Mouse (Mus musculus) adrenal gland, adult 18-20 months (tissue): ENCODE measurements around the gene Slc15a4. TPM values are rescaled to one million over a fixed set of nuclear protein-coding genes. Genes with fewer than 3 reads are reported as not detected.

ENCODE experiments used
- DNase-seq, 2 experiments: peaks; one replicate each; pipeline ENCODE4 v3.0.0; 2021 to 2022; ENCODE audit warnings: low spot score in 2 of 2
- long read RNA-seq, 2 experiments: library from polyadenylated mRNA; stranded (forward); transcript quantifications; one replicate each; pipeline ENCODE4 v2.0.0; 2021
- total RNA-seq, 2 experiments: library from RNA; stranded (reverse); gene quantifications; 1 replicate in 1 of 2; 2 replicates in 1 of 2; pipeline ENCODE4 v1.2.3; 2021

Gene Slc15a4
- 10 to 100 TPM; 28.8 to 30.9 TPM for total RNA-seq
- long read RNA-seq, experiment 1, transcript Slc15a4-201 (8 exons, 2,732 nt) = major isoform, 27 of 32 reads
- long read RNA-seq, experiment 1, partial matches to known transcripts = 1 of 32 reads
- long read RNA-seq, experiment 1, other reads (novel, unspliced or antisense) = 2 of 32 reads
- long read RNA-seq, experiment 2, transcript Slc15a4-201 (8 exons, 2,732 nt) = major isoform, 68 of 98 reads
- long read RNA-seq, experiment 2, transcript Slc15a4-205 (8 exons, 2,673 nt) = minor isoform, 8 of 98 reads
- long read RNA-seq, experiment 2, partial matches to known transcripts = 11 of 98 reads
- long read RNA-seq, experiment 2, other reads (novel, unspliced or antisense) = 10 of 98 reads

DNA sequence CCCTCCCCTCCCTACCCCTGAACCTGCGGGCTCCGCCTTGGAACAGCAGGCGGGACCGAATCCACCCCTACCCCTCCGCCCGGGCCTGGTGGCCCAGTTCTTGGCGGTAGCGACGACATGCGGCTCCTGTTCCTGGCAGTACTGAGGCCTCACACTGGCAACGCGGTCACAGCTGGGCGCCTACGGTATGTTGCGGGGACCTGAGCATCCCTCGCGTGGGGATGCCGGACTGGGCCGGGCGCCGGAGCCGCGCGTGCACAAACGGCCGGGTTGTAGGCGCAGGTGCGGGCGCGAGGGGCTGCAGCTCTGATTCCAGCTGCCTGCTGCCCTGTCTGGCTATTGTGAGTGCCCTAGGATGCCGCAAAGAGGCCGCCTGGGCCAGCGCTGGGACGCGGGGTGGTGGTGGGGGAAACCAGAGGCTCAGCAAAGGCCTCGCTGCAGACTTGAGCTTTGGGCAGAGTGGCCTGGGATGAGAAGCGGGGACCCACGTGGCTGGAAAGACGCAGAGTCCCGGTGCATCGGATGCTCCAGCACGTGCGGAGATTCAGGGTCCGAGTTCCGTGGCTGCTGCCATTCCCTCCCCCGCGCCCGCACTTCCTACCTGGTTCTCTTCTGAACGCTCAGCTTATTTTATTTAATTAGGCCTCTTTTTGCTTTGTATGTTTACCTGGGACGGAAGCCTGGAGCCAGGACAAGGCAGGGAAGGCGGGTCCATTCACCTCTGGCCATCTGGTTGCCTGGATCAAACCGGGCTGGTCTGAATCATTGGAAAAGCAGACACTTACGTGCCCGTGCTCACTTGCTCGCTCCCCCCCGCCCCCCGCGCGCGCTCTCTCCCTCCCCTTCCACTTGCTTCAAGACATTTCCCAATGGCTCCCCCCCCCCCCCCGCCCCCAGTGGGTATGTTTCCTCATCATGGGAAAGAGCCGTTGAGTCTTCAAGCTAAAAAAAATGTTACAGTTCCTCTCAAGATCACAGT lies at the start of gene Slc15a4, which contains the start of gene Glt1d1:
TSS of gene Slc15a4 (minus strand) at position 731 of the 979 bp plus-strand sequence.
TSS of gene Glt1d1 (plus strand) at position 96 of the 979 bp plus-strand sequence.
- no peak for DNase-seq

DNA sequence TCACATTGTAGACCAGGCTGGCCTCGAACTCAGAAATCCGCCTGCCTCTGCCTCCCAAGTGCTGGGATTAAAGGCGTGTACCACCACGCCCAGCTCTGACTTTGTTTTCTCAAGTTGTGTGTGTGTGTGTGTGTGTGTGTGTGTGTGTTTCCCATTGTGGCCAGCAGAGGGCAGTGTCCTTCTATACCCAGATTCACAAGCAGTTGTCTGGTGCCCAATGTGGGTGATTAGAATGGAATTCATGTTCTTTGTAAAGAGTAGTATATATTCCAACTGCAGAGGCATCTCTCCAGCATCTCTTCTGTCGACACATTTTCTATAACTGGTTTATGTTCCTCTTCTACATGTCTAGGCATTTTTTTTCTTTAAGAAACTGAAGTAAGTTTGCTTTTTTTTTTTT lies 45.8 kb upstream of the Slc15a4 start:
- DNase-seq = no peak

DNA sequence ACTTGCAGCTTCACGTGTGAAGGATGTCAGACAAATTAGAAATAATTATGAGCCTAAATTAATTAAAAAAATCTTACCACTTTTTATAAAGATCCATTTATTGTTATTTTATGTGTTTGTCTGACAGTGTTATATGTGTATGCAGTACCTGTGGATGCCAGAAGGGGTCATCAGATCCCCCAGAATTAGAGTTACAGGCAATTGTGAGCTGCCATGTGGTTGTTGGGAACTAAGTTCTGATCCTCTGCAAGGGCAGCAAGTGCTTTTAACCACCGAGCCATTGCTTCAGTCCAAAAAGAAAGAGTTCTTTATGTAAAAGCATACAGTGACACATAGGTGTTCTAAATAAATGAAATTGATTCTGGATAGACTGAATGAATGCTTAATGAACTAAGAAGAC lies 44.9 kb upstream of the Slc15a4 start:
- DNase-seq = no peak

DNA sequence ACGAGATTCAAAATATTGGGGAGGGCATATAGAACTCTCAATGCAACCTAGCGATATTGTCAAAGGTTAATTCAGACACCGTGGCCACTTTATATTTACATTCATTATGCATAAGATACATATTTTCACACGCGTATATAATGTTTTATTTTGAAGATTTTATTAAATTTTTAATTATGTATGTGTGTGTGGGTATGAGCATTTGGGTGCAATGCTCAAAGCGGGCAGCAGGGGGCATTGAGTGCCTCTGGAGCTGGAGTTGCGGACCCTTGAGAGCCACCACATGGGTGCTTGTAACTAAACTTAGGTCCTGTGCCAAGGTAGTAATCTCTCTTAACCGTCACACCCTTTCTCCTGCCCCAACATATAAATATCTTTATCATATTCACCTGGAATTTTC lies 41.2 kb upstream of the Slc15a4 start:
- no peak for DNase-seq

DNA sequence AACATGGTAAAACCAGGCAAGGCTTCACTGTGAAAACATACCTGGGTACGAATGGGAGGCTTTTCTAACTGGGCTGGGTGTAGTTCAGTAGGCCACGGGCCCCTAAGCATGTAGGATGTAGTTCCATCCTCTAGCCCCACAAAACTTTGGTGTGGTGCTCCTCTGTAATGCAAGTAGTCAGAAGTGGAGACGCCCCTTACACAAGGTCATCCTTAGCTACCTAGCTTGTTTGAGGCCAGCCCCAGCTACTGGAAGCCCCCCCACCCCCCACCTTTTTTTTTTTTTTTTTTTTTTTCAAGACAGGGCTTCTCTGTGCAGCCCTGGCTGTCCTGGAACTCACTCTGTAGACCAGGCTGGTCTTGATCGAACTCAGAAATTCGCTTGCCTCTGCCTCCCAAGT lies 28.3 kb upstream of the Slc15a4 start:
- DNase-seq = no peak

DNA sequence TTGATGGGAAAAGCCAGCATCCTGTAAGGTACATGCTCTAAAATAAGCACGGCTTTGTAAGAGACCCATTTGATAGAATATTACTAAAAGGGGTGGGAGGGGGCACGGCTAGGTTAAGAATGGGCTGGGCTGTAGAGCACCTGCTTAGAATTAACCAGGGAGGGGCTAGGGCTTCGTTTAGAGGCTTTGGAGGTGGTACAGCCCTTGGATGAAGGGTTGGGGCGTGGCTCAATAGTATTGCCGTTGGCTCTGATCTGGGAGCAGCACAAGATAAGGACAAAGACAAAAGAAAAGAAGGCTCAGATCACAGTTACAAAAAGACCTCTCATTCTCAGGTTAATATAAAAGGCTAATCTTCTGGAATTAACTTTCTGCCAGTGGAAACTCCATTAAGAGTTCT lies 27.6 kb upstream of the Slc15a4 start:
- DNase-seq = no peak

DNA sequence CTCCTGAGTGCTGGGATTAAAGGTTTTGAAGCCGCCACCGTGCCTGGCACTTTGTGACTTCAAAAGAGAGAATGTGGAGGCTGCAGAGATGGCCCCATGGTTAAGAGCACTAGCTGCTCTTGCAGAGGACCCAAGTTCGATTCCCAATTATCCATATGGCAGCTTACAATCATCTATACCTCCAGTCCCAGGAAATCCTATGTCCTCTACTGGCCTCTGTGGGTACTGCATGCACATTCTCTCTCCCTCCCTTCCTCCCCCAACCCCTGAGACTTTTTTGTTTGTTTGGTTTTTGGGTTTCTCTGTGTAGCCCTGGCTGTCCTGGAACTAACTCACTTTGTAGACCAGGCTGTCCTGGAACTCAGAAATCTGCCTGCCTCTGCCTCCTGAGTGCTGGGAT lies 26.6 kb upstream of the Slc15a4 start:
- DNase-seq = no peak

DNA sequence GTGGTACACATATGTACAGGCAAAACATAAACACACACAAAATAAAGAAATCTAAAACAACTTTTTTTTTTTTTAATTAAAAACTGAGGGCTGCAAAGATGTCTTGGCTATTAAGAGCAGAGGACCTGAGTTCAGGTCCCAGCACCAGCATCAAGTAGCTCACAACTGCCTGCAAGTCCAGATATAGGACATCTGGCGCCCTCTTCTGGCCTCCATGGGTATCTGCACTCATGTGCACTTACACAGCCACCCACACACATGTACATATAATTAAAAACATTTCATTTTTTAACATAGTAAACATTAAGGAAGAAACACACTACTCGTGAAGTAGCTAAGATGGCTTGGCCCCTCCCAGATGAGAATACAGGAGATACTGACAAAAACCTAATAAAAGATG lies 25.6 kb upstream of the Slc15a4 start:
- DNase-seq = no peak

DNA sequence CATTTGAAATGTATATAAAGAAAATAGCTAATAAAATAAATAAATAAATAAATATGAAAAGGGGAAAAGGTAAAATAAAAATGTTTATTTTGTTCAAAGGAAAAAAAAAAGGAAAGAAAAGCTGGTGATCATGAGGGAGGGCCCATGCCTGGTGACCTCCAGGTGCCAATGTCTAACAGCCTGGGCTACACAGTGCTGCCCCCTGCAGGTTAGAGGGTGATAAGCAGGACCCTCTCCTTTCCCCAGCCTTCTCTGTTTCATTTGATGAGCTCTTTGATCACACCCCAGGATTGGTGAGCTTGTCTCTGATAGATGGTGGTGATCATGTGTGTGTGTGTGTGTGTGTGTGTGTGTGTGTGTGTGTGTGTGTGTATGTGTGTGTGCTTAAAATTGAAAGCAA lies 16.4 kb upstream of the Slc15a4 start:
- DNase-seq = no peak

DNA sequence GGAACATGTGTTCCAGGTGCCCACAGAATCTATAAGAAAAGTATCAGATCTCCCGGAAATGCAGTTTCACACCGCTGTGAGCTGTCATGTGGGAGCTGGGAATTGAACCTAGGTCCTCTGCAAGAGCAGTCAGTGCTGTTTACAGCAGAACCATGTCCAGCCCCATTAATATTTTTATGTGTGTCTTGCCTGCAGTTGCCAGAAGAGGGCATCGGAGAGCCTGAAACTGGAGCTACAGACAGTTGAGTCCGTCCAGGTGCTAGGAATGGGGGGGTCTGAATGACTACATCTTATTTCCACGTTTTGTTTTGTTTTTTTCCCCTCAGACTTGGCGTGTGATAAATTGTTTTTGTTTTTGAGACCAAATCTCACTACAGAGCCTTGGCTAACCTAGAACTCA lies 15.3 kb upstream of the Slc15a4 start:
- DNase-seq = no peak

DNA sequence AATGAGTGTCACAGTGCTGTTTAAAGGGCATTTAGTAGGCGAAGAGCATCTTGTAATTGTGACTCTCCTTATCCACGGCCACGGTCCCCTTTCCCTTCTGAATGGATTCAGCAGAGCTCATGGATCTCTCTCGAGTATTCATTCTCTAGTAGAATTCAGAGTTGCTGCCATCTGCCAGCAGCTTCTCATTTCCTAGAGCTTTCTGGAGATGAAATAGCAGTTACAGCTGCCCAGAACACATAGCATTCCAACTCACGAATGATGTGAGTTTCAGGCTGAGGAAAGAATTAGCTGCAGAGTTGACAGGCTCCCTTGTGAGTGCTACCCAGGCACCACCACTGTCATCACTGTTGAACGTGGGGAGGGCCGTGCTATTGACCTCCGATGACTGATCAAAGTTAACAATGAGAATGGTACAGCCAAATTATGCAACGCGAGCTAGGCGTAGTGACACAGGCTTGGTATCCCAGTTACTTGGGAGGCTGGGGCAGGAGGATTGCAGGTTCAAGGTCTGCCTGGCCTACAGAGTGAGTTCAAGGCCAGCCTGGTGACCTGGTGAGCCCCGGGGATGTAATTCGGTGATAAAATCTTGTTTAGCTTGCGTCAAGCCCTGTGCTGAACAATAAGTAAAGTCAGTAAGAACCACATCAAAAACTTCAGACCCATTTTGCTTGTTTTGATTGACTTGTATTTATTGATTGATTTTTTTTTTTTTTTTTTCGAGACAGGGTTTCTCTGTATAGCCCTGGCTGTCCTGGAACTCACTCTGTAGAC lies 8.7 kb upstream of the Slc15a4 start:
- no peak for DNase-seq

DNA sequence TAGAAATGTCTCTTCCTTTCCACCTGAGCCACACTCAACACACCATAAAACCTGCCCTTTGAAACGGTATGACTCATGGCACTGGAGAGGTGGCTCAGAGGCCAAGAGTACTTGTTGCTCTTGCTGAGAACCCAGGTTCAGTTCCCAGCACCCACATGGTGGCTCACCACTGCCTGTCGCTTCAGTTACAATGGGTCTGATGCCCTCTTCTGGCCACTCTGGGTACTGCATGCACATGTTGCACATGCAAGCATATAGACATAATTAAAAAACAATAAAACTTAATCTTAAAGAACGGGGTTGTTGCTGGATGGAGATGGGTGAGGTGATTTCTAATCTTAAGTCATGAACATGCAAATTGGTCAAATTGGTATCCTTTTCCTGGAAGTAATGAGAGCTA lies 7.7 kb upstream of the Slc15a4 start:
- DNase-seq = no peak

DNA sequence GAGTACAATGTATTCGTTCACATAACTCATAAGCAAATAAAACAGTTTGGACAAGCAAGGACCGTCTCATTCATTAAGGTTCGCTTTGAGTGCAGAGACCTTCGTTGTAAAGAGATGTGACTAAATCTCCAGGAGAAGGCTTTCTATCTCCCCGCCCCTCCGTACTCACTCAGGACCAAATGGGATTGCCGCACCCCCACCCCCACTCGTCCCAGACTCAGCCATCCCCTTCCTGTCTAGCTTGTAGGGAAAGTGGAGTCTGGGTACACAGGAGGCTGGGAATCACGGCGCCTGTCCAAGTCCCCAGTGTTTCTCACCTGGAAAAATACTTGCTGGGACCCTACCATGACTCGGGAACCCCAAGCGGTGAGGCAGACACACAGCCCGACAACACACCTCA lies 6.9 kb upstream of the Slc15a4 start:
- DNase-seq = no peak

DNA sequence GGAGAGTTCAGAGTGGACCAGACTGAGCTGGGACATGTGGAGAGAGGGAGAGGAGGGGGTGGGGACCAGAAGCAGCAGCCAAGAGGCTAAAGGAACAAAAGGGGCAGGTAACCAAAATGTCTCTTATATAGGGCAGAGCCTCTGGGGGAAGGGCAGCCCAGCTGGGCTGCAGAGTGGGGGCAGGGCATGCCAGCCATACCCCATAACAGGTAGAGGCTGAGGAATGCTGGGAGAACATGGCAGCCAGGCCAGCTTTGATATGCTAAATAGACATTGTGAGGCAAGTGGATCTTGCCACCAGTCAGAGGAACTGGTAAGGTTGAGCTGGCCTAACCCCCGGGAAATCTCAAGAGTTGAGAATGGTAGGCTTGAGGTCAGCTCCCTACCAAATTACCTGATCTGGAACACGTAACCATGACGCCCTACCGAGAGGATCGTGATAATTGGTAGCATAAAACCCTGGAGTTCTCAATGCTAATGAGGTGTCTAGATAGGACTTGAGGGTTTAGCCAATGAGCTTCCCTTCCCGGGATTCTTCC lies 6.4 kb upstream of the Slc15a4 start:
- no peak for DNase-seq

DNA sequence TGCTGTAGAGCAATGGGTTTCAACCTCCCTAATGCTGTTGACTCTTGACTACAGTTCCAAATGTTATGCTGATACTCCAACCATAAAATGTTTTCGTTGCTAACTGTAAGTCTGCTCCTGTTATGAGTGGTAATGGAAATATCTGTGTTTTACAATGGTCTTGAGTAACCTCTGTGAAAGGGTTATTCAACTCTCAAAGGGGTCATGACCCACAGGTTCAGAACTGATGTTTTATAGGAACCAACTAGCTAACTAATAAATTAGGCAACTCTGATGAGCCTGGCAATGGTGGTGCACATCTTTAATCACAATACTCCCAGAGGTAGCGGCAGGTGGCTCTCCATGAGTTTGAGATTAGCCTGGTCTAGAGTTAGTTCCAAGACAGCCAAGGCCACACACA lies 5.5 kb upstream of the Slc15a4 start:
- DNase-seq = no peak

DNA sequence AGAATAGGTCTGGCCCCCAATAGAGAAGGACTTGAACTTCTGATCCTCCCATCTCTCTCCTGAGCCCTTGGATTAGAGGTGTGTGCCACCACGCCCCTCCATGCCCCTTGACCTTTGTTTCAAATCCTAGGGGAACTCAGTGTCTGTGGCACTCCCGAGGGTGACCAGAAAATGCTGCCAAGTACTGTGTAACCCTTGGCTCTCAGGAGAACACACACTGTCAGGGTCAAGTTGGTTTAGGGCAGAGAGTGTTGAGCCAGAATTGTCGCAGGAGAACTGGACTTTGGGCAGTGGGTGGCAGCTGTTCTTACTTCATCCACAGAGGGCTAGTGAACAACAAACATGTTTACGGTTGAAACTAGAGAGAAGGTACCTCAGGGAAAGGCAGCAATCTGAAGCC lies 4.9 kb upstream of the Slc15a4 start:
- no peak for DNase-seq

DNA sequence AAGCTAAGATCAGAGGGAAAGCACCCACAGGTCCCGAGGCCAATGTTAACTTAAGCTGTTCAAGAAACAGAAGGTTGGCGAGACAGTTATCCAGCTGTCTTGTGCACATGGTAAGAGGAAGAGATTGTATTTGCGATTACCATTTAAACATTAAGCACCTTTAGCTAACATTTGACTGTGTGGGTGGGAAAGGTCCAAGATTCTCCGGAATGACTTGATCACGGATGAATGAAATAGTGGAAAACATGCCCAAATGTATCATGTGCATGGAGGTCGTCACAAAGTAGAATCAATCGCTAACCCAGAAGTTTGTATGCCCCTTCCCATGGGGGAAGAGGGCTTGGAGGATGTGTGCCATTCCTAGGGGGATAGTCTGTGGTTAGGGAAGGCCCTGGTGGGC lies 969 bp upstream of the Slc15a4 start:
- no peak for DNase-seq

DNA sequence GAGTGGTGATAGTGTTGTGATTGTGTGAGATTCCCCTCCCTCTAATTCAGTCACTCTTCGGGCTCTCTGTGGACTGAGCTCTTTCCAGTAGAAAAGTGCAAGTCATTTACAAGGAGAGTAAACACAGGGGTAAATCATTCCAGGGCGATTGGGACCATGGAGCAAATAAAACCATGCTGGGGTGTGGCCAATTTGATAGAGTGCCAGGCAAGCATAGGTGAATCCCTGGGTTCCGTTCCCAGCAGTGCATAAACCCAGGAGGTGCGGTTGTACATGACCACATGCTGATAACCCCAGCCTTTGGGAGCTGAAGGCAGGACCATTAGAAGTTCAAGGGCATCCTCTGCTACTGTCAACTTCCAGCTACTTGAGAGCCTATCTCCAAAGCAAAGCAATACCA lies 491 bp upstream of the Slc15a4 start:
- no peak for DNase-seq

DNA sequence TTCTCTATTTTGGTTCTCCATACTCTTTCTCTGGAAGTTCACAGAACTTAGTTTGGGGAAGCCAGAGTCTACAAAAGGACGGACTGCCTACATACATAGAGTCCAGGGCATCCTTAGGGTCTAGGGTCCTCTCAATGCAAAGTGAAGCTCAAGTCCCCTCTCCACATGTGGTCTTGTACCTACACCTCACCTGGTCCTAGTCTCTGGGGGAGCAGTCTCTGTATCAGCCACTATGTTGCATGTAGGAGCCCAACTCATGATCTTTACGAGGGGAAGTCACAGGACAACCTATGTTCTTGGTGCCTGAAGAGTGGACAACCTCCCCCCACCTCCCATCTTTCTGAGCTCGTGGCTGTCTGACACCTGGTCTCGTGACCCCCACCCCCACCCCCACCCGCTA lies 1.0 kb downstream of the Slc15a4 start:
- DNase-seq = no peak

DNA sequence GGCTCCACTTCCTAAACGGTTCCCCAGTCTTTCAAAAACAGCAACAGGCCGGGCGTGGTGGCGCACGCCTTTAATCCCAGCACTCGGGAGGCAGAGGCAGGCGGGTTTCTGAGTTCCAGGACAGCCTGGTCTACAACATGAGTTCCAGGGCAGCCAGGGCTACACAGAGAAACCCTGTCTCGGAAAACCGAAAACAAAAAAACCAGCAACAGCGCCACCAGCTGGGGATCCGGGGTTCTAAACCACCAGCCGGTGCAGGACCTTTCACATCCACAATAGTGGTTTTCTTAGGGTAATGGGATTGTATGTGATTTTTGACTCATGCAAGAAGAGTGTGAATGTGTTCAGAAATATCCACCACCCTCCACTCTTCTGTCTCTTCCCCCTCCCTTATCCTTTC lies 5.5 kb downstream of the Slc15a4 start:
- no peak for DNase-seq
